Comparison of ENCODE assay signal across 9 mouse cellular contexts in genomic region chr2:151874551-151874950, GRCm38 (mm10). TPM values are rescaled to one million over a fixed set of nuclear protein-coding genes. Genes with fewer than 3 reads are reported as not detected.
DNase-seq lines count a peak whose midpoint lies in the region; ATAC-seq and TF ChIP-seq lines count a peak whose summit lies in the region.
"Had no signal": no experiment of that assay in that cellular context is flagged by ENCODE, and none has a peak within 500 bp of the region (broad histone marks: within the 10 kb centered on the region; RNA-seq: fewer than 3 reads in every experiment).

No protein-coding gene starts in this region.

- H3K4me2 ChIP-seq in kidney, embryonic 14.5 days (replicated peaks; ENCODE audit: low read depth, low read length) = no peak overlapping the region
- H3K4me2 ChIP-seq: embryonic facial prominence, embryonic 13.5 days had no signal

- H3K9me3 ChIP-seq in kidney, embryonic 14.5 days (ENCODE audit: control insufficient read depth, low read length) = no peaks in the 10 kb centered on the region
- H3K9me3 ChIP-seq: embryonic facial prominence, embryonic 13.5 days had no signal

- no peak overlapping the region for H3K4me3 ChIP-seq in kidney, embryonic 14.5 days (ENCODE audit: low read length)
- H3K4me3 ChIP-seq in thymus, adult 2 months (ENCODE audit: control insufficient read depth, insufficient read depth, low read length) = no peak overlapping the region
- H3K4me3 ChIP-seq: embryonic facial prominence, embryonic 13.5 days had no signal

- no peaks in the 10 kb centered on the region for H3K36me3 ChIP-seq in kidney, embryonic 14.5 days (ENCODE audit: control insufficient read depth, insufficient read depth, low read length)
- no peaks in the 10 kb centered on the region for H3K36me3 ChIP-seq in thymus, adult 2 months (ENCODE audit: control insufficient read depth, insufficient read depth, low read length)
- H3K36me3 ChIP-seq: embryonic facial prominence, embryonic 13.5 days had no signal

- H3K27ac ChIP-seq in kidney, embryonic 14.5 days (ENCODE audit: low read depth, low read length) = no peak overlapping the region
- no peak overlapping the region for H3K27ac ChIP-seq in thymus, adult 2 months (ENCODE audit: control insufficient read depth, insufficient read depth, low read length)
- H3K27ac ChIP-seq: embryonic facial prominence, embryonic 13.5 days had no signal

- ATAC-seq in CD4-positive, CD25-positive, alpha-beta regulatory T cell, adult 4 months = no peak
- peak; percentile 30; the same call in 1 of the 2 replicates for ATAC-seq in kidney, embryonic 14.5 days (ENCODE audit: low FRiP score, low TSS enrichment)
- ATAC-seq in megakaryocyte progenitor cell, adult 5-6 weeks (replicated peaks; ENCODE audit: poor library complexity) = 0 out of 2 replicates have a peak, but pooled peaks have one; percentile 43
- no peak for ATAC-seq in monocyte, adult 5-6 weeks (replicated peaks; ENCODE audit: insufficient number of reproducible peaks, low FRiP score, low TSS enrichment, poor library complexity, severe bottlenecking)

- no peaks in the 10 kb centered on the region for H3K4me1 ChIP-seq in kidney, embryonic 14.5 days (ENCODE audit: control insufficient read depth, insufficient read depth, low read length)
- H3K4me1 ChIP-seq in thymus, adult 2 months (replicated peaks; ENCODE audit: control insufficient read depth, insufficient read depth, low read length) = no peaks in the 10 kb centered on the region
- H3K4me1 ChIP-seq: embryonic facial prominence, embryonic 13.5 days had no signal

- peak; percentile 9 for DNase-seq in CD4-positive, CD25-positive, alpha-beta regulatory T cell, adult 2 months (ENCODE audit: low read depth, low spot score)
- DNase-seq in kidney, adult 9 months = no peak
- peak; percentile 20 for DNase-seq in thymus, adult 2 months
- no peak for DNase-seq in thymus, adult 18-20 months

- no peak for TF ChIP-seq CTCF in thymus, adult 2 months (IDR thresholded peaks at IDR 0.05; ENCODE audit: borderline replicate concordance, control insufficient read depth, extremely low read depth, insufficient read depth, low read length, poor library complexity)

- no peaks in the 10 kb centered on the region; the same call in 1 of the 2 replicates for H3K27me3 ChIP-seq in kidney, embryonic 14.5 days (ENCODE audit: control insufficient read depth, insufficient read depth, low read length)
- H3K27me3 ChIP-seq in thymus, adult 2 months (ENCODE audit: control insufficient read depth, insufficient read depth, low read length) = no peaks in the 10 kb centered on the region
- H3K27me3 ChIP-seq: embryonic facial prominence, embryonic 13.5 days had no signal

- no peak overlapping the region for H3K9ac ChIP-seq in kidney, embryonic 14.5 days (ENCODE audit: low read depth, low read length)
- H3K9ac ChIP-seq: embryonic facial prominence, embryonic 13.5 days had no signal

- TF ChIP-seq POLR2A in thymus, adult 2 months (IDR thresholded peaks at IDR 0.05; ENCODE audit: control insufficient read depth, extremely low read depth, insufficient read depth, low read length, poor library complexity) = no peak

RNA-seq across cellular contexts. Expression of gene Rspo4, which starts 31.8 kb away (rescaled TPM):
- not detected for polyA plus RNA-seq in CD4-positive, CD25-positive, alpha-beta regulatory T cell, adult 4 months (2017; shearing (Covaris generic))
- polyA plus RNA-seq in kidney, embryonic 14.5 days (2014; fragmentation: Nextera tagmentation; extraction: Ambion mirVana) = 0.21 TPM in 1 of 2 replicates, not detected in the other
- 0.09 TPM in 2 replicates for polyA plus RNA-seq in thymus, adult 2 months (2012; rRNA removed)
- not detected in 2 replicates for total RNA-seq in megakaryocyte progenitor cell, adult 5-6 weeks (2015)
- not detected in 2 replicates for total RNA-seq in megakaryocyte progenitor cell, adult 5-6 weeks (2017)
- total RNA-seq in monocyte, adult 5-6 weeks (2017) = not detected in 3 replicates

RNA-seq across cellular contexts. Expression of gene Angpt4, which starts 36.5 kb away (rescaled TPM):
- polyA plus RNA-seq in CD4-positive, CD25-positive, alpha-beta regulatory T cell, adult 4 months (2017; shearing (Covaris generic)) = not detected
- polyA plus RNA-seq in kidney, embryonic 14.5 days (2014; fragmentation: Nextera tagmentation; extraction: Ambion mirVana) = 1.0 and 1.1 TPM in 2 replicates
- 0.80 TPM in 2 replicates for polyA plus RNA-seq in thymus, adult 2 months (2012; rRNA removed)
- total RNA-seq in megakaryocyte progenitor cell, adult 5-6 weeks (2015) = not detected in 2 replicates
- total RNA-seq in megakaryocyte progenitor cell, adult 5-6 weeks (2017) = not detected in 2 replicates
- total RNA-seq in monocyte, adult 5-6 weeks (2017) = not detected in 3 replicates

Comparison
In these comparisons a context has a peak if more than half of its experiments do, and no peak if none do; other contexts are left out.
1. DNase-seq: peak in CD4-positive, CD25-positive, alpha-beta regulatory T cell, adult 2 months (single experiment) and thymus, adult 2 months (single experiment); none in kidney, adult 9 months (single experiment) and thymus, adult 18-20 months (0 of 2).
2. ATAC-seq: peak in kidney, embryonic 14.5 days (single experiment) and megakaryocyte progenitor cell, adult 5-6 weeks (single experiment); none in CD4-positive, CD25-positive, alpha-beta regulatory T cell, adult 4 months (single experiment) and monocyte, adult 5-6 weeks (single experiment).